Mouse (Mus musculus) c-Kit-positive CD71-positive TER-119-positive erythroid progenitor cells, embryonic 14.5 days (primary cell): ENCODE data around the gene Pou6f1.
"Not testable (repeated sequence)": the region's sequence is repeated elsewhere in the genome, so short reads cannot be mapped to it uniquely, and the experiment has no call there.

Source experiments
- DNase-seq: peaks from one replicate; pipeline ENCODE4 v3.0.0-alpha.2; 2013; ENCODE audit warnings: low spot score

The Pou6f1 gene

GRCm38 (mm10) chr15:100619200-100619599 is 19.4 kb upstream of the Pou6f1 start:
- no peak for DNase-seq

- DNase-seq: no peak
These were observed 16.4 kb upstream of the Pou6f1 start for GRCm38 (mm10) chr15:100616221-100616620.

GRCm38 (mm10) chr15:100615825-100616220 is 16.0 kb upstream of the Pou6f1 start:
- peak; percentile 87 for DNase-seq

- peak; percentile 99 for DNase-seq
These were observed 15.4 kb upstream of the Pou6f1 start, which contains the start of gene Dazap2 for GRCm38 (mm10) chr15:100614996-100615824. Dazap2 (plus strand) TSS chr15:100615349.

DNA sequence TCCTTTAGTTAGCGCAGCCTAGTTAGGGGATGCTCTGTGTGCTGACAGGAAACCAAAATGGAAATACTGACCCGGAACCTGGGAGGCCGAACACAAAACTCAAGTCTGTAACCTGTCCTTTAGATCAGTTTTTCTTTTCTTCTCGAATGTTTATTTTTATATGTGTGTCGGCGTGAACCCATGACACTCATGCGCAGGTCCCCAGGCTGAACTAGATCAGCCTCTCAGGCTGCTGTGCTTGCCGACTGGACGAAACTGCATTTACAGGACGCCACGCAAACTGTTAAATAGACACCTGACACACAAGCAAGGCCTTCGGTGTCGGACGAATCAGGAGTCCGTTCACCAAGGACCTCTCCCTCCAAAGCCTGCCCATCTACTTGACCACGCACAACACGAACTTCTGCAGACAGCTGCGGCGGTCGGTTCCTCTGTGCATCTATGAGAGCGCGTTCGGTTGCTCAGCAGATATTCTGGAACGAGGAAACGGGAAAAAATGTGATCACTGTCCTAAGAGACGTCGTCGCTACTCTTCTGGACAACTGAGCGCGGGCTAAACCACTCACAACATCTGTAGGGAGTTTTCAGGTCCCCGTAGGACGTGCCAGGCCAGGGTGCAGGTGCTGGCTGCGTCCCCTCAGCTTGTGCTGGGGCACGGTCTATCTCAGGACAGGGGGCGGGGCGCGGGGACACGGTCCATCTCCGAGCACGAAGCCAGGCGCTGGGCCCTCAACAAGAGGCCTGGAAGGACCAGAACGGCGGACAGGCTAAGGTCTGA is 14.6 kb upstream of the Pou6f1 start:
- peak; percentile 12 for DNase-seq

DNA sequence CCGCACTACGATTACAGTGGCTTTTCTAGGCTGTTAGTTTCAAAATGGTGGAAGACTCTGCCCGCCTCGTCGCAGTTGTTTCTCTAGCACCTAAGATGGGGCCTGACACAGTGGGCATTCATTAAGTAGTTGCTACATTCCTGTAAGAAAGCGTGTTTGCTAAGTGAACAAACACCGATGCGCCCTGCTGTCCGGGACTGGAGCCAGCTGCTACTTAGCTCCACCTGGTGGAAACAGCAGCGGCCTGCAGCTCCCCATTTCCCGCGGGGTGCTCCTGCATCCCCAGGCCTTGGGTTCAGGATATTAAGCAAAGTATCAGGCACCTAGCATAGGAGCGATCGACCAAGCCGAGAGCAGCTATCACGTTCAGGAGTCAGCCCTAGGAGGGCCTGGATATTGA is 13.8 kb upstream of the Pou6f1 start:
- DNase-seq: peak; percentile 74

DNA sequence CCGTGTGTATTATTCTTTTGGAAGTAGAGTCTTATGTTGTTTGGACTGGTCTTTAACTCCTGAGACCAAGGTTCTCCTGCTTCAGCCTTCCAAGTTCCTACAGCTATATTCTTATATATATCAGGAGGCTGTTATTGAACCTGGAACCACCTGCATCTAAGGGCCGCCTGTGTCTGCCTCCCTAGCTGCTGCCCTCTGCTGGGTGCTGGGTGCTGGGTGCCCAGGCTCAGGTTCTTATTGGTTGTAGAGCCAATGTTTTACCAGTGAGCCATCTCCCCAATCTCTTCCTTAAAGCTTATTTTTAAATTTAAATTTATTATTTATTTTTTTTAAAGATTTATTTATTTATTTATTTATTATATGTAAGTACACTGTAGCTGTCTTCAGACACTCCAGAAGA is 12.6 kb upstream of the Pou6f1 start:
- DNase-seq: peak; percentile 17

DNA sequence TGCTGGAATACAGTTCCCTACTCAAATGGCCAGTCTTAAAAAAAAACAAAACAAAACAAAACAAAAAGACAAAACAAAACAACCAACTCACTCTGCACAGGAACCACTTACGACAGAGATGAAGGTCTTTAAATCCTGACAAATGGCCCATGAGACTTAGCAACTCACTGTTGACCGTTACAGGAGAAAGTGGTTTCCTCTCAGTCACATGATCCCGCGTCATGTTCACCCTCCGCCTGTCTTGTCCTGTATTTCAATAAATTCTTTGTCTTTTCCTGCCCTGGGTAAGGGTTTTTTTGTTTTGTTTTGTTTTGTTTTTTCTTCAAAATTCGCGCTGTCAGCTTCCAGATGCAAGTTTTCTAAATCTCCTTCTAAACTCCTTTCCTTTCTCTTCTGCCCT is 12.2 kb upstream of the Pou6f1 start:
- DNase-seq: no peak

- DNase-seq: not testable (repeated sequence)
These were observed 6.9 kb upstream of the Pou6f1 start for GRCm38 (mm10) chr15:100606677-100607076.

DNA sequence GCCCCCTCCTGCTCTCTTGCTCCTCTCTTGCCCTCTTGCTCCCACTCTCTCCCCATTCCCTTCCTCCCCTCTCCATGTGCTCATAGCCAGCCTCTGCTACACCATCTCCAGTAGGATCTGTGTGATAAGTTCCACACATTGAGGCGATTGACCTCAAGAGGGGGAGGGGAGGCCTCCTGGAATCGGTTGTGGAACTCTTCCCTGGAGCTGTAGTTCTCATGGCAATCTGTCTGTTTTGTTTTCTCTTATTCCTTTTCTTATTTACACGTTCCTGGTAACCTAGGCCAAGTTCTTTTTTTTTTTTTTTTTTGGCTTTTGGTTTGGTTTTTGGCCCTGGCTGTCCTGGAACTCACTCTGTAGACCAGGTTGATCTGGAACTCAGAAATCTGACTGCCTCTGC is 1.9 kb upstream of the Pou6f1 start:
- DNase-seq: no peak

- DNase-seq: no peak
These were observed 1.0 kb upstream of the Pou6f1 start for GRCm38 (mm10) chr15:100600696-100601272.

DNA sequence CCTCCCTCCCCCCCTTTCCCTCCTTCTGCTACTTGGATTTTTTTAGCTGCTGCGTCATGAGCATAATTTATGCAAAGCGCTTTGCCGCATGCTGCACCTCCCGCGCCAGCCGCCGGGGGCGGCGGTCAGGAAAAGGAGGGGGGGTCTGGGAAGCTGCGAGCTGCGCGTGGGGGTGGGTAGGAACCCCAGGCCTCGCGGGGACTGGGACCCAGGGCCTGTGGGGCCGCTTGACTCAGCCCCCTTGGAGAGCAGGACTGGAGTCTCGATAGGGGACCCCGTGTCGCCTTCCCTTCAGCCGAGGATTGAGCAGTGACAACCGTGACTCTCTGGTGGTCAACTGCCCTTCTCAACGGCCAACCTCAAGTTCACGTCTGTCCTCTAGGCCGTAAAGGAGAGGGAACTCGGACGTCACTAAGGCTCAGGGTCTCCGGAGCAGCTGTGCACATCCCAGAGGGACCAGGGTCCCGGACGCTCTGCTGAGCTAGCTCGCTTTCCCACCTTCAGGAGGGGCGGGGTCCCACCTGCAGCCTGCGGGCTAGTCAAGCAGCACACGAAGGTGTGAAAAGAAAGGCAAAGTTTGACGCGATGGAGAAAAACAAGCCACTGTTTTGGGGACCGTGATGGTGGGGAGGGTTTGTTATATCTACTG is 387 bp upstream of the Pou6f1 start:
- no peak for DNase-seq

GRCm38 (mm10) chr15:100598883-100599275 is 905 bp downstream of the Pou6f1 start:
- no peak for DNase-seq

- DNase-seq: no peak
These were observed 1.4 kb downstream of the Pou6f1 start for GRCm38 (mm10) chr15:100598287-100598882.

DNA sequence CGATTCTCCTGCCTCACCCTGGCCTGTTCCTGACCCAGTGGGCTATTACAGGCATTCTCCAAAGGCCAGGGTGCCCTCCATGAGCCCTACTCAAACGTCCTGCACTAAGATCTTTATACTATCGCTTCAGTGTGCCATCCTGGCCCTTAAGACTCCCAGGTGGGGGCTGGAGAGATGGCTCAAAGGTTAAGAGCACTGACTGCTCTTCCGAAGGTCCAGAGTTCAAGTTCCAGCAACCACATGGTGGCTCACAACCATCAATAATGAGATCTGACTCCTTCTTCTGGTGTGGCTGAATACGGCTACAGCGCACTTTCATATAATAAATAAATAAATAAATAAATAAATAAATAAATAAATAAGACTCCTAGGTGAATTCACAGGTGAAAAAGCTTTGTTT is 7.0 kb downstream of the Pou6f1 start:
- DNase-seq: no peak

GRCm38 (mm10) chr15:100590436-100590835 is 9.3 kb downstream of the Pou6f1 start:
- DNase-seq: no peak

DNA sequence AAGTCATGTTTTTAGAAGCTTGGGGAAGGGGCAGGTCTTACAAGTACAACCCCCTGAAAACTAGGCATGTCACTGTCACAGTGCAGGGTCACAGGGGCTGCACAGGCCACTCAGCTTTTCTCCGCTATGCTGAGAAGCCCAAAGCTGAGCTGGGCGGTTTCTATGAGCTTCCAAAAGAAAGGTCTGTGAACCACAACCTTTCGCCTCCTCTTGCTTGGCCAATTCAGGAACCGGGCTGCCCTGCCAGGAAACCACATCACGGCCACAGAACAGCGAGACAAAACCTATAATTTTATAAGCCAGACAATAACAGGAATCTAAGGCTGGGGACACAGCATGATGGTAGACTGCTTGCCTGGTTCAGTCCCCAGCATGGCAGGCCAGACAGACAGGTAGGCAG is 11.5 kb downstream of the Pou6f1 start:
- no peak for DNase-seq

DNA sequence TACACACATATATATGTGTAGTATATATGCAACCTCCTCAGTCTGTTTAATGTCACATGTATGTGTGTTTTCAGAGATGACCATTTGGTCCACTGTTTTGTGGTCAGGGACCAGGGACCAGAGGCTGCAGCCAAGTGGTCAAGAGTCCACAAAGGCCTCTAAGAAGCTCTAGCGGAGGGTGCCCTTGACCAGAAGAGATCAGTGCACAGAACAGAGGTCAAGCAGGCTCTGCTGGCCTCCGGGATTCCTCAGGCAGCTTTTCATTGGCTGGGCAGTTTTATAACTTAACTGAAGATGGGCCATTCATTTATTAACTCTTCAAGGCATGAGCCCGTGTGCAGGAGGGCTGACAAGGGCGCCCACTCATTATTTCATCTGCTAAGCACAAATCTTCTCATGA is 12.6 kb downstream of the Pou6f1 start:
- no peak for DNase-seq

DNA sequence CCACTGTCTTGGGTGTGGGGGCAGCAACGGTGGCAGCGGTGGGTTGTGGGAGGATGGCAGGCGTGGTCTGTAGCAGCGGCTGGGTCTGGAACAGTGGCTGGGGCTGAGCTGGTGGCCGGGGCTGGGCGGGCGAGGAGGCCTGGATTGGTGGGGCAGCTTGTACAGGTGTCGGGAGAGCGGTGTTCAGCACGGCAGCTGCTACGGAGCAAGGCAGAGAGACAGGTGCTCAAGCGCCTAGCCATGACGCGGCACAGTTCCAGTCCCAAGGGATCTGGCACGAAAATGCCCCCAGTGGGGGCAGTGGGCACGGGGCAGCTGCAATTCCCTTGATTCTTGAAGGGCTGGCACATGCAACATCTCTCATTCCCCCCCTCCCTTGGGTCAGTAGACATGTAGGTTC is 13.9 kb downstream of the Pou6f1 start:
- no peak for DNase-seq

DNA sequence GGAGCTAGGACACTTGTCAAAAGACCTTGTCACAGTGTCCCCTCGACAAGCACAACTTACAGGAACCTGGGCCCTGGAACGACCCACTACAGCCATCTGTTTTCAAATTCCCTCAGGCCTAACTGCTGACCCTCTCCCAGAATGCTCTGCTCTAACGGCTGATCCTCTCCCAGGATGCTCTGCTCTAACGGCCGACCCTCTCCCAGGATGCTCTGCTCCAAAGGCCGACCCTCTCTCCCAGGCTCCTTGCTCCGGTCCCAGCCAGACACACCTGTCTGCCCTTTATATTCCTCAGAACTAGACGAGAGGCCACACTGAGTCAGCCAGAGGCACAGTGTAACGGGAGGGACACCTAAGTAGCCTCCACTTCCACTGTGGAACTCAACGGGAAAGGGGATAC is 19.7 kb downstream of the Pou6f1 start:
- no peak for DNase-seq

DNA sequence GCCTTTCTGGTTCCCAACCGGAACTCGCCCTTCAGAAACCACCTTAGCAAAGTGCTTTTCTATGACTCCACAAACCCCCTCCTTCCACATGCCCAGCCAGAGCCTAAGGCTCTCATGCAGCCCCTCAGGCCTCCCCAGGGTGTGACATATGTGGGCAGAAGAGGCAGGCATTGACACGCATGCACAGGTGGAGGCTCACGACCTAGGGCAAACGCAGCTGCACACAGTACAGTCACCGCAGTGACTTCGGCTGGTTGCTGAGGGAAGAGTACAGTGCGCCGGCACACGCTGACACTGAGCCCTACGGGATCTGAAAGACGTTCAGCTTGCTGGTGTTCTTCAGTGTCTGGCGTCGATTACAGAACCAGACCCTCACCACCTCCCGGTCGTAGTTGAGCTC is 21.8 kb downstream of the Pou6f1 start:
- DNase-seq: no peak

DNA sequence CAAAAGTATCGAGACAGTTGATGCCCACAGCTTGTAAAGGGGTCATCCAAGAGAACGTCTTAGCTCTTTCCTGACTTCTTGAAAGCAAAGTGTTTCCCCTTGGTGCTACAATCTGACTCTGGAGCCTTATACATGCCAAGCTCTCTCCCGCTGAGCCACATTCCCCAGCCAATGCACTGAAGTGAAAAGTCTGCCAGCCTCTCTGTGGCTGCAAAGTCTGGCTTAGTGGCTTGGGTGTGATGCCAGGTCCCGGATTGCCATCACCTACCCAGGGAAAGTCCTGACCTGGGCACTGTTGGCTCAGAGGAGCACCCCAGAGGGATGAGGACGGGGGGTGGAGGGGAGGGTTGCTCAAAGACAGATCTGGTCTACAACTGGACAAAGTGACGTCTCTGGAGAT is 23.0 kb downstream of the Pou6f1 start:
- no peak for DNase-seq
